Mouse (Mus musculus) cerebellum, postnatal 36 days (tissue): ENCODE measurements around the gene Ccpg1os.

Source experiments
- DNase-seq, 2 experiments: peaks; one replicate each; pipeline ENCODE4 v3.0.0; 2021 to 2022; ENCODE audit warnings: mixed read lengths in 2 of 2

The Ccpg1os gene

GRCm38 (mm10) chr9:72985250-72986220 lies at the start of gene Ccpg1os, which contains the start of gene Ccpg1:
TSS of gene Ccpg1os (minus strand) at chr9:72985382.
TSS of gene Ccpg1 (plus strand) at chr9:72985429.
- peak; percentile 96 for DNase-seq

- no peak for DNase-seq
Observed at GRCm38 (mm10) chr9:73033406-73033805, 48.2 kb upstream of the Ccpg1os start.

- peak; percentile 51 to 65 for DNase-seq
Observed at GRCm38 (mm10) chr9:73031421-73031820, 46.2 kb upstream of the Ccpg1os start.

DNA sequence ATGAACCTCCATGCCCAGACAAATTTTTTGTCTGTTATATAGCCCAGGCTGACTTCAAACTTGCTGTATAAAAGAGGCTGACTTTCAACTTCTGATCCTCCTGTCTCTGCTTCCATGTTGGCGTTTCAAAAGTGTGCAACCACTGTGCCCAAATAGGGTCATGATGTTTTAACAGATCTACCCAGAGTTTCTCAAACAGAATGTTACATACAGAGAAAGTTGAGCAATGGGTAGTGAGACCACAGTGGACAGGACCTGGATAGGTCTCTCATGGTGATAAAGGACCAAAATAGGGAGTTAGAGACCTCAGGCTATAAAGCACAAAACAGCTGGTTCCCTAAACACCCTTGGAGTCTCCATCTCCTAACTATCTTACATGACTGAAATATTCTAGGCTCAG lies 45.3 kb upstream of the Ccpg1os start:
- no peak for DNase-seq

GRCm38 (mm10) chr9:73025818-73026636 lies 40.8 kb upstream of the Ccpg1os start:
- no peak for DNase-seq

GRCm38 (mm10) chr9:73020566-73021097 lies 35.5 kb upstream of the Ccpg1os start:
- DNase-seq: no peak

GRCm38 (mm10) chr9:73019841-73020240 lies 34.7 kb upstream of the Ccpg1os start:
- DNase-seq: peak; percentile 59 to 63

GRCm38 (mm10) chr9:73014724-73015123 lies 29.5 kb upstream of the Ccpg1os start:
- no peak for DNase-seq

- no peak for DNase-seq
Observed at GRCm38 (mm10) chr9:73012629-73013028, 27.4 kb upstream of the Ccpg1os start.

- DNase-seq: no peak
Observed at GRCm38 (mm10) chr9:73008384-73008783, 23.2 kb upstream of the Ccpg1os start.

- no peak for DNase-seq
Observed at GRCm38 (mm10) chr9:73006175-73006574, 21.0 kb upstream of the Ccpg1os start.

DNA sequence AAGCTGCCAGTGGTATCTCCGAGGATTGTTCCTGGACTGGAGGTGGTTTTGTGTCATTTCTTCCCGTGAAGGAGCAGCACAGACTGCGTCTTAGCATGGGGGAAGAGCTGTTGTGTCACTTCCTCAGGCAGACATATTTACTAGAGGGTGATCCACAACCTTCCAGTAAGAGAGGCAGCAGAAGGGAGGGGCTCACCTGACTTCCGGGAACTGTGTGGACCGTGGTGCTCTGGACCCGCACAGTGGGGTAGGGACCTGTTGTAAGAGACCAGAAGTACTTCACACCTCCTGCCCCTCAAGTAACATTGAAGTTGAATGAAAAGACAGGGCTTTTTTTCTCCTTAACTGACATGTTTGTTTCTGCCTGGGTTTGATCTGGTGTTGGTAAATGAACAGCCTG lies 19.9 kb upstream of the Ccpg1os start:
- no peak for DNase-seq

- no peak for DNase-seq
Observed at GRCm38 (mm10) chr9:73004076-73004475, 18.9 kb upstream of the Ccpg1os start.

DNA sequence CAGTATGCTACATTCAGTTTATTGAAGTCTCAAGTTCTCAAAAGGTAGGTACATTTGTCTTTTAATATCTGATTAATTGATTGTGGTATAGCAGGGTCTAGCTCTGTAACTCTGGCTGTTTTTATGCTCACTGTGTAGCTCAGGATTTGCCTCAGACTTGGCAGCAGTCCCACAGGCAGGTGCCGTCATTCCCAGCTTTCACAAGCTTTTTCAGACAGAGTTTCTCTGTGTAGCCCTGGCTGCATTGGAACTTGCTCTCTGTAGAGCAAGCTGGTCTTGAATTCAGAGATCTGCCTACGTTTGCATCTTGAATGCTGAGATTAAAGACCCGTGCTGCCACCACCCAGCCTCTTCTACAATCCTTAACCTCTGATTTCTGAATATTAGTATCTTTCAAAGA lies 17.0 kb upstream of the Ccpg1os start:
- DNase-seq: no peak

DNA sequence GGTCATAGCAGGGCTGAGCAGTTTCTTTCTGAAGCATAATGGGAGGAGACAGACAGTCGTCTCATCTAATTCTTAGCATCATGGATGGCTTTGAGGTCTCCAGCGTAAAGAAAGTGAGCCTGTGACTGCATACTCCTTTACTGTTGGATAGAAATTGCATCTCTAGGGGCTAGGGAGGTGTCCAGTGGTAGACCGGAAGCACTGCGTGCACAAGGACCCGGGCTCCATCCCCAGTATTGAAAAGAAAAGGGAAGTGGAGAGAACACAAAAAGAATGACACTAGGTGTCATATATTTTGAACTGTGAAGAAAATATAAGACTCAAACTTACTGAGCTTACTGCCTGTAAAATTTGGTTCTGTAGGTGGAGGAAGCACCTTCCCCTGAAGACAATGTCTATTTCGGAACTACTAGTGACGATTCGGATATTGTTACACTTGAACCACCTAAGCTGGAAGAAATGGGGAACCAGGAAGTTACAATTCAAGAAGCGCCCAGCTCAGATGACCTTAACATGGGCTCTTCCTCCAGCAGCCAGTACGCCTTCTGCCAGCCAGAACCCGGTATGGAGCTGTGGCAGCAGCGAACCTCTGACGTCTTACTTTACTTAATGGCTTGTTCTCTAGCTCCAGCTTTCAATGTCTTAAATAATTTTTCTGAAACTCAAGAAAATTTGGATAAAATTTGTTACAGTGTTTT lies 16.3 kb upstream of the Ccpg1os start:
- no peak for DNase-seq

GRCm38 (mm10) chr9:73000487-73000886 lies 15.3 kb upstream of the Ccpg1os start:
- no peak for DNase-seq

GRCm38 (mm10) chr9:72996806-72997205 lies 11.6 kb upstream of the Ccpg1os start:
- DNase-seq: no peak

GRCm38 (mm10) chr9:72996167-72996566 lies 11.0 kb upstream of the Ccpg1os start:
- DNase-seq: no peak

GRCm38 (mm10) chr9:72992576-72992975 lies 7.4 kb upstream of the Ccpg1os start:
- no peak for DNase-seq

DNA sequence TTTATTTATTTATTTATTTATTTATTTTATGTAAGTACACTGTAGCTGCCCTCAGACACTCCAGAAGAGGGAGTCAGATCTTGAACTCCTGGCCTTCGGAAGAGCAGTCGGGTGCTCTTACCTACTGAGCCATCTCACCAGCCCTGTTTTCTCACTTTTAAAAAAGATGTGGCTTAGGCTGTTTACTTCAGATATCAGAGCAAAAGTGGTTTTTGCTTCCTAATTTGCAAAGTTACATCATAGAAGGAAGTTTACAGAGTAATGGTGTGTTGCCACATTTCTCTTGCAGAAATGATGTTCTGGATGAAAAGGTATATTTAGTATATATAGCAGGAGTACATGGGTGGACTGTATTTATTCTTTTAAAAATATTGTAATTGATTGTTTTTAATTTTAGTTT lies 6.2 kb upstream of the Ccpg1os start:
- DNase-seq: no peak

GRCm38 (mm10) chr9:72988706-72989105 lies 3.5 kb upstream of the Ccpg1os start:
- no peak for DNase-seq

GRCm38 (mm10) chr9:72987703-72988102 lies 2.5 kb upstream of the Ccpg1os start:
- no peak for DNase-seq

DNA sequence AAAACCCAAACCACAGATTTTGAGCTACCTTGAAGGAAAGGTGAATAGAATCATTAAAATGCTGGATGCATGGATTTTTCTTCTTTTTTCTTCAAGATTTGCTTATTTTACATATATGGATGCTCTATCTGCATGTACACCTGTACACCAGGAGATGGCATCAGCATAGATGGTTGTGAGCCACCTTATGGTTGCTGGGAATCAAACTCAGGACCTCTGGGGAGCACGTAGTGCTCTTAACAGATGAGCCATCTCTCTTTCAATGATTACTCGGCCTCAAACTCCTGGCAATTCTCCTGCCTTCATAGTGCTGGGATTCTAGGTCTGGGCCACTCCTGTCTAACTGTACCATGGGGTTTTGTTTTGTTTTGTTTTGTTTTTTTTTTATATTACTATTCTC lies 2.1 kb downstream of the Ccpg1os start:
- no peak for DNase-seq
